Mouse (Mus musculus): ENCODE results near the gene Tat.
"Not testable (repeated sequence)": the region's sequence is repeated elsewhere in the genome, so short reads cannot be mapped to it uniquely, and the experiment has no call there.

Tat gene

DNA sequence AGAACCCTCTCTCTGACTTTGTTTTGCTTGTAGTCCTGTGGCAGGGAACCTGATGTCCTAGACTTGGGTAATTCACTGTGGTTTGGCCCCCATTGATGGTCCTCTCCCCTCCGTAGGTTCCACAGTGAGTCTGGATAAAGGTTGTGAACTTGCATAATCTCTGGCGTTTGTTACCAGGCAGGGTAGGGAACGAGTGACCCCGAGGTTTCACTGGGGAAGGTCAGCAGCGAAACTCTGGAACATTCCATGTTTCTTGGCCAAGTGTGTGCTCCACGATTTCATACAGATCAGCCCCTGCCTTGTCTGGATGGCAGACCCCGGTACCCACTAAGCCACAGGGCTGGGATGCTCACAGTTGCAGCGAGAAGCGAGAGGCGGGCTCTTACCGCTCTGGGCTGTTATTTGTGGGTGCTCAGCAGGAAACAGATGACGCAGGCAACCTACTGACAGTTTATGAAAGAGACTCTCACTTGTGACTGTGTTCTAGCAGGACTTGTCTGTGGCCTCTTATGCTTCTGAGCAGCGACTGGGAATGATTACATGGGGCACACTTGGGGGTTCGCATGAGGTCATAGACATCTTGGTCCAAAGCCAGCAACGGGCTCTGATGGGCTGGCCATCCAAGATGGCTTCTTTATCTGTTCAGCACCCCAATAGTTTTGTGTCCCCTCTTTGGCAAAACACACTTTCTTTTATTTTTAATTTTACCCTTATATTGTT is 7.7 kb upstream of the Tat start:
- DNase-seq (ENCODE audit: low read depth, low spot score): no peak

DNA sequence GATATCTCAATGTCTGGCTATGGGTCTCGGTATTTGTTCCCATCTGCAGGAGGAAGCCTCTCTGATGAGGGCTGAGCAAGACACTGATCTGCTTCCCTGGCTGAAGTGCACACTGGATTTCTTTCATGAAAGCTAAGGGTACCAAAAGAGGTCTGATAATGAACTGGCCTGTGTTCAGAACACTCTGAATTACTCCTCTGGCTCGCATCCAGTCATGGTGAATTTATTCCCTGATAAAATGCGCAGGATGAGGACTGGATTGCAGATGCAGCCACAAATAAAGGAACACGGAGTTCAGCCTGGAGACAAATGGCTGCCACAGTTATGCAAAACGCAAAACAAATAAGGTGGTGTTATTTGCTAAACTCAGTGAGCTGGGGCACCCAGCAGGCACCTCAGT is 6.3 kb upstream of the Tat start:
- no peak for DNase-seq (ENCODE audit: low read depth, low spot score)

DNA sequence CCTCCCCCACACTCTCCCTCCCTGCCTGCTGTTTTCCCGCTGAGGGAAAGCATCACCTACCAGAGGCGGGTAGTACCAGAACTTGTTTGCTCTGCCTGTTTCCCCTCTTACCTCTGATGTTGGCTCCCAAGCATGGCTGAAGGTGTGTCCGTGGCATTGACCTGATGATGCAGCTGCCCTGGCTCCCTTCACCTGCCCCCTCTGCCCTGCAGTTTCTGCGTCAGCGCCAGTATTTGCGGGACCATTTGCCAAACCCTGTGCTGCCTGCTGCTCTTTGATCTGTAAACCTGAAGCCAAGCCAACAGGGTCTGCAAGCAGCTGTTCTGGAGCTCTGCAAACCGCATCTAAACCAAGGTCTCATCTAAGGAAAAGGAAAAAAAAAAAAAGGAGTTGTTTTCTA is 3.9 kb upstream of the Tat start:
- DNase-seq (ENCODE audit: low read depth, low spot score): no peak

DNA sequence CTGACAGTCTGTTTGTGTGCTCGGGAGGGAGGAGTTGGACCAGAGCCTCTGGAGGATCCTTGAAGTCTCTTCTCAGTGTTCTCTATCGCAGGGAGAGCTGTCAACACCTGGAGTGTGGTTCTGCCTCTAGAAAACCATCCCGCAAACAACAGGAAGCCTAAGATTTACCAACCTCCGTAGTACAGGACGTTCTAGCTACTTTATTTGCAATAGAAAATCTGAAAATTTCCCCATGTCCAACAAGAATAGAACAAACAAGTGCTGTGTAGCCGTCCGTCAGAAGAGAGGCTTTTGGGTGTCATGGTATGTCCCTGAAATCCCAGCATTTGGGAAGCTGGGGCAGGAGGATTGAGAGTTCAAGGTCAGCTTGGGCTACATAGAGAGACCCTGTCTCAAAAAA is 2.5 kb upstream of the Tat start:
- no peak for DNase-seq (ENCODE audit: low read depth, low spot score)

DNA sequence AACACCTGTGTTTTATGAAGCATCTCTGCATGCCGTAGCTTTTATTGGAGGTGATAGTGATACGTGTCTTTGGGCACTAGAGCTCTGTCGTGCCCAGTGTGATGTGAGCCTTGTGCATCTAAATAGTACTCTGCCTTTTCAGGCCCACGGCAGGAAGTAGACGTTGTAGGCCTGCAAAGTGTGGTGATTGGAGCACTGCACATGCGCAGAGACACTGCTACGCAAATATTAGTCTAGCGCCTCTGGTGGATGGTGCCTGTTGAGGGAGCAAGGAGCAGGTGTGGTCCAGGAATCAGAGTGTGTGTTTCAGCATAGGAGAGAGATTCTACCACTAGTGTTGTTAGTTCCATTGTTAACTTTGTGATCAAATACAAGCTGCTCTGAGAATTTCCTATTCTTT is 1.1 kb upstream of the Tat start:
- DNase-seq (ENCODE audit: low read depth, low spot score): no peak

DNA sequence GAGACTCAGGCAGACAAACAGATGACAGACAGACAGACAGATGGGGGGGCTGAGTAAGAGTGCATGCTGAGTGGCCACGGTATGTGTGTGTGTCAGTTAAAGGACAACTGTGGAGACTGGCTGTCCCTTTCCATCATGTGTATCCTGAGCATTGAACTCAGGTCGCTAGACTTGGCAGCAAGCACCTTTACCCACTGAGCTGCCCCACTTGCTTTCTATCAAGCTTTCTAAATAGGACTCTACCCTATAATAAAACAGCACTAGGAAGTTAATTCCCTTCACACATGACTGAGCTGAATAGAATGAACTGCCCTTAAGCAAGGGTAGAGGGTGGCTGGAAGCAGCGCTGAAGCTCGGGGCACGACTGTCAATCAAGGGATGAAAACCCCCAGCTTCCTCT is 1.9 kb downstream of the Tat start:
- DNase-seq (ENCODE audit: low read depth, low spot score): no peak

DNA sequence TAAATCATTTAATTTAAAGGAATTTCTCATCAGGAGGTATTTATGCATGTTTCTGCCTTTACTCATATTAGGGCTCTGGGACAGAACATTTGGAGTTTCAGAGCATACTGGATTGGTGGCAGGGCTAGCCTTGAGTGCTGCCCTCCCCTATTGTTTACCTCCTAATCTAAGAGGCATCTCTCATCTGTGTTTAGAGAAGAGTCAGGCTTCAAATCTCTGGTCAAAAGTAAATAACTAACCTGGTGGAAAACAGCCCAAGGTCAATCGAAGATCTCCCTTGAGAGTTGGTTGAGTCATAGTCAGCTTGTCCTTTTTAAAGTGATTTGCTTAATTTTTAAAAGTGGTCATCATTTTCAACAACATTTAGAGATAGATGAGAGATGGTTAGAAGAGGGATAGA is 2.7 kb downstream of the Tat start:
- no peak for DNase-seq (ENCODE audit: low read depth, low spot score)

DNA sequence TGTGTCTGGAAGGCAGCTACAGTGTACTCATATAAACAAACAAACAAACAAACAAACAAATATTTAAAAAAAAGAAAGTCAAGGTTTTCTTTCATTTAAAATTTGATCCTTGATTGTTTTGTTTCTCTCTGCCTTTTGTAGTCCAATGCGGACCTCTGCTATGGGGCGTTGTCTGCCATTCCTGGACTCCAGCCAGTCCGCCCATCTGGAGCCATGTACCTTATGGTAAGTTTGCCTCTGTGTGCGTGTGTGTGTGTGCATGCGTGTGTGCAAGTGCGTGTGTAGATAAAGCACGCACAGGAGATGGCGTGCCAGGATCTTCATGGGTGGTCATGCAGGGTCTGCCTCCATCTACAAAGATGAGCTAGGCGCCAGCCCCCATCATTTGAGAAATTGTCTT is 7.1 kb downstream of the Tat start:
- no peak for DNase-seq (ENCODE audit: low read depth, low spot score)

DNA sequence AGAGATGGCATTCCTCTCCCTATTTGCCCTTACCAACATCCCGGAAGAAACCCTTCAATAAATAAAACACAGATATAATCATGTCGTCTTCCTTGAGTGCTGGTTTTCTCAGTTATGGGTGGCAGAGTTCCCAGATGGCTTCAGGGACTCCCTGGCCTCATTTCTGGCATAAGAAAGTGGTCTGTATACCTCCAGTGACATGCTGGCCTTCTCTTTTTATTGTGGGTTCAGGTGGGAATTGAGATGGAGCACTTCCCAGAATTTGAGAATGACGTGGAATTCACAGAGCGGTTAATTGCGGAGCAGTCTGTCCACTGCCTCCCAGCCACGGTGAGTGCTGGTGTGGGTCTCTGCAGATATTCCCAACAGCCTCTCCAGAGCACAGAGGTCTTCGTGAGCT is 7.8 kb downstream of the Tat start:
- DNase-seq (ENCODE audit: low read depth, low spot score): no peak

DNA sequence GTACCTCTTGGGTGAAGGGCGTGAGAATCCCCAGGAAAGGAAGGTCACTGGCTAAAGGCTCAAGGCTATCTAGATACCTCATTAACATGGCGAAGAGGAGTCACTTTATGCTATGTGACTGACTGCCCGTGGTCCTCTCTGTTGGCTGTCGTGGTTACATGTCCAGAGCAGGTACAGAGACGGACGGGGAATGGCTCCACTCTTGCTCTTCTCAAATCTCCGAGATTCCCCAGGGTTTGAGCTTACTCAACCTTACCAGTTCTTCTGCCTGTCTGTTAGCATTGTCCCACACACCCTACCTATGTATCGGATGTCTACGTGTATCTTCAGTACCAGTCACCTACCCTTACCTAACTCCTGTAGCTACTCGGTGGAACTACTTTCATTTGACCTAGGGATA is 9.7 kb downstream of the Tat start:
- DNase-seq (ENCODE audit: low read depth, low spot score): no peak

DNA sequence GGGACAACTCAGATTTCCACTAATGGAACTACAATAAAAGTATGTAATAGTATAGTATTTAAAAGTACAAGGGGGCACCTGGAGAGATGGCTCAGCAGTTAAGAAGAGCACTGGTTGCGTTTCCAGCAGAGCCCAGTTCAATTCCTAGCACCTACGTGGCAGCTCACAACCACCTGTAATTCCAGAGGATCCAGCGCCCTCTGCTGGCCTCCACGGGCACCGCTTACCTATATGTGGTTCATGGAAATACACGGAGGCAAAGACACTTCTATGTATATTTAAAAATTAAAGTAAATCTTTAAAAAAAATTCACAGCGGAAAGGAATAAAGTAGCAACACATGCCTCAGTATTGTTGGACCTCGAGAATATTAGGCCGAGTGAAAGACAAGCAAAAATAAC is 12.7 kb downstream of the Tat start:
- no peak for DNase-seq (ENCODE audit: low read depth, low spot score)

DNA sequence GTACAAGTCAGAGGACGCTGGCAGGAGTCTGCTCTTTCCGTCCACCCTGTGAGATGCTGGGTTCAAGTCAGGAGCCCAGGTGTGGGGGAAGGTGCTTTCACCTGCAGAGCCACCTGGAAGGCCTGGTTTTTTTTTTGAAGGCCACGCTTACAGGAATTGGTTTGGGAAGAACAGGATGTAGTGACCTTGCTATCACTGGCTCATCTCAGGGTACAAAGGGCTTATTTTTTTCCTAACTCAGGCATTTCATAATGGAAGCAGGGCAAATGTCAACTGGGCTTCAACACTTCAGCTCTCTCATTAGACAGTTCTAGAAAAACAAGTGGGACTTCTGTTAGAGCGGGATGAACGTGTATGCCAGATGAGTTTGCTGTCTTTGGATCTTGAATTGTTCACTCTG is 14.1 kb downstream of the Tat start:
- no peak for DNase-seq (ENCODE audit: low read depth, low spot score)

DNA sequence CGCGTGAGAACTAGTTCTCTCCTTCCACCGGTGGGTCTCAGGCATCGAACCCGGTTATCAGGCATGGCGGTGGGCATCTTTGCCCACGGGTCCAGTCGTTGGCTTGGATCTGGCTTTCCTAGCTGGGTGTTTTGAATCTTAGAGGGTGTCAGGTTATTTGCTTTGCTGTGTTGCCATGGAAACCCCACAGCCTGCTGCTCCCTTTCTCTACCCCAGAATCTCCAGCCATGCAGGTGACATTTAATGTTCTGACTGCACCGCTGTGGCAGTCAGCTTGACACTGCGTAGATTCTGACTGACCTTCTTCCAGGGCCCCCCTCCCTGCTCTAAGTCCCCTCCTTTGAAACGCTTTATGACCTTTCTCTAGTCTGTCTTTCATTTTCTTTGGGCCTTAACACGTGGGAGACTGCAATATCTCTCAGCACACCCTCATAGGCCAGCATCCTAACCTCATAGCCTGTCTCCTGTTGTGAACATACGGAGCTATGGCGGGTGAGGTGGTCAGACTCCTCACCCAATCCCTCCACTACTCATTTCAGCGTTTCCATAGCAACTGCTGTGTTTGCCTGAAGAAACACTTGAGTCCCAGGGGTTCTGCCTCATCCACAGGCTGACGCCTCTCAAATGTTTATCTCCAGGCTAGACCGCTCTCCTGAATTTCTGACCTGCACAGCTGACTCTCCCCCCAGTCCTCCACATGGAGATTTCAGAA is 16.2 kb downstream of the Tat start:
- no peak for DNase-seq (ENCODE audit: low read depth, low spot score)

DNA sequence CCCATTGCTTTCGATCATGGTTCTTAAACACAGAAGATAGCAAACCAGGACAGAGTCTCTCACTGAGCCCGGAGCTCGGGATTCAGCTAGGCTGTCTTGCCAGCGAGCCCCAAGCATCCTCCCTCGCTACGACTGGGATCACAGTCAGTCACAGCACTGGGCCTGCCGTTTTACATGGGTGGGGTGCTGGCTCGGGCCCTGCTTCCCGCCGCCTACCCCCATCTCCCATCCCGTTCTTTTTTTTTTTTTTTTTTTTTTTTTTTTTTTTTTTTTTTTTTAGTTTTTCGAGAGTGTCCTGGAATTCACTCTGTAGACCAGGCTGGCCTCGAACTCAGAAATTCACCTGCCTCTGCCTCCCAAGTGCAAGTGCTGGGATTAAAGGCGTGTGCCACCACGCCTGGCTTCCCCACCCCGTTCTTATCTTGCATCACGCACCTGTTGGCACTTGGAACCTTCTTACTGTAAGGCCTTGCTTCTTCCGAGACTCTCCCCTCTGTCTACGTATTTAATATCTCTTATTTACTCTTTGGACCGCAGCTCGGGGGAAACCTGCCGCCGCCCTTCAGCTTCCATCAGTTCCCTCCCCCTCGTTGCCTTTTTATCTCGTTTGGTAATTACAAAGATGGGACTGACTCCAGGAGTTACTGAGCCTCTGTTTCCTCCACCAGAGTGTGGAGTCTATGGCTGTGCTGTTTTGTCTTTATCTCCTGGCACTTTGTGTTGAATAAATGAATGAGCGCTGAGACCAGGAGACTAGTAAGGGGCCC is 18.2 kb downstream of the Tat start:
- no peak for DNase-seq (ENCODE audit: low read depth, low spot score)

DNA sequence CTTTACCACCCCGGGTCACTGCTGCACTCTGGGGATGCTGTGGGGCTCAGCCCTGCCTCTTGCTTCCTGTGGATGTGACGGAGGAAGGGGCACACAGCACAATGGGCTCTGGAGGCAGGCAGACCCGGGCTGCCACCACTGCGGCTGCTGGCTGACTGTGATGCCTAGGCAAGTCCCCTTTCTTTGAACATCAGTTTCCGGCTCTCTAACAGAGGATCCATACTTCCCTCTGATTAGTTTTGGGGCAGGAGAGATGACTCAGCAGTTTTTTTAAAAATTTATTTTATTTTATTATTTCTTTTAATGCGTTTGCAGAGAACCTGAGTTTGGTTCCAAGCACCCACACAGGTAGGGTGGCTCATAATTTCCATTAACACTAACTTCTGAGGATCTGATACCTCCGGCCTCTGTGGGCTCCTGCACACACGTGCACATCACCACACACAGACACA is 18.8 kb downstream of the Tat start:
- DNase-seq (ENCODE audit: low read depth, low spot score): no peak

DNA sequence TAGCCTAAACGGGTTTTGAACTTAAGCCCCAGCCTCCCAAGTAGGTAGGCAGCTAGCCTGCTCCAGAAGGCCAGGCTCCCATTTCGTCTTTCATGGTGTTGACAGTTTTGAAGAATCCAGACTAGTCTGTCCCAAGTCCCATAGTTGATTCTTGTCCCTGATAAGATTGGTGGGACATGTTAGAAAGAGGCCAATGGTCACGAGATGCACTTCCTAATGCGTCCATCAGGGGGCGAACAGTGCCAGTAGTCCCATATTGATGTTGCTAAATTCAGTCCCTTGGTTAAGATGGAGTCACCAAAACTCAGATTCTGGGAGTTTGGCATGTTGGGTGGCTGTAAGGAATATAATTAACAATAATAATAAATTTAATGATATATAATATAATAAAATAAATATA is 20.6 kb downstream of the Tat start:
- DNase-seq (ENCODE audit: low read depth, low spot score): no peak

DNA sequence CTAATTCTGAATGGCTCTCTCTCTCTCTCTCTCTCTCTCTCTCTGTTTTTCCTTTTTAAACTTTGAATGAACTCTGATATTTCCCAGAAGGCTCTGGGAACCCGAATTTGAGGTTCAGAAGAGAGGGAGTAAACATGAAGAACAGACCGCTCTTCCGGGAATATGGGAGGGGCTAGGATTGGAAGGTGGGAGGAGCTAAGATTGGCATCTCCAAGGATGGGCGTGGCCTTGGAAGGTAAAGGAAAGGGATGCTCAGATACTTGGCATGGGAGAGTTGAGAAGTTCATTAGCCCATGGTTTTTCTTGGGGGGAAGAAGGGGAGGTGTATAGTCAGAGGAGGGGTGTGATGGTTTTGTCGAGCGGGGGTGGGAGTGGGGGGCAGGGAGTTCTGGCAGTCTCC is 31.8 kb downstream of the Tat start:
- no peak for DNase-seq (ENCODE audit: low read depth, low spot score)

DNA sequence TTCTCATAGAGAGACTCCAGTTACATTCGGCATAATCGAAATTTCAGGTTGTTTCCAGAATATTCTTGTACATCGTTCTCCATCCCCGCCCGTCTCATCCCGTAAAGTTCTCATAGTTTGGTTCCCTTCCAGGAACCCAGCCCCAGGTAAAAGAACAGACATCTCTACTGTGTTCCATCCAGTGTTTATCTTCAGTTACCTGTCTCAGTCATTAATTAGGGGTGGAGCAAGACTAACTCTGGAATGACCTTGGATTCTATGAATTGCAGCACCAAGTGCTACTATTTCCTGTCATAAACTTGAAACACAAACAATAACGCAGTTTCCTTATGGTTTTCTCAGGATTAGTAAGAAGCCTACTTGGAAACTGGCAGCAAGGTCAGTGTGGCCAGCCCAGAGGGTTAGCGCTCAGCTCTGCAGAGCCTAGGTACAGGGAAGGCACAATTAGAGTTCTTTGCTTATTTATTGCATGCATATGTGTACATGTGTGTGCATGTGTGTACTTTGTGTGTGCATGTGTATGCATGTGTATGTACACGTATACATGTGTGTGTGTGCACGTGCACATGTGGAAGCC is 32.6 kb downstream of the Tat start:
- no peak for DNase-seq (ENCODE audit: low read depth, low spot score)

DNA sequence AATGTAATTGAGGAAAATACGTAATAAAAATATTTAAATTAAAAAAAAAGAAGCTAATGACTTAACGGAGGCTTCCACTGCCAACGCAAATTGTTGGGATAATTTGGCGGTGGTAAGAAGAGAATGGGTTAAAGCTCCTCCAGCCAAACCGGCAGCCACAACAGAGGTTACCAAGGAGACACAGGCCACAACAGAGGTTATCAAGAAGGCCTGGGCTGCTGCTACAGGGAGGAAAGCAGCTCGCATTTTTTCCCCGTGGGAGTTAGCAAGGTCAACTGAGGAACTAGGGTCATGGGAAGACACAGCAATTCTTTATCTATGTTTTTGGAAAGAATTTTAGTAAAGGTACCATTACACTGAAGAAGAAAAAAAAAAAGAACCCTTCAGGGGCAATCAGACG is 43.5 kb downstream of the Tat start:
- DNase-seq (ENCODE audit: low read depth, low spot score): not testable (repeated sequence)

DNA sequence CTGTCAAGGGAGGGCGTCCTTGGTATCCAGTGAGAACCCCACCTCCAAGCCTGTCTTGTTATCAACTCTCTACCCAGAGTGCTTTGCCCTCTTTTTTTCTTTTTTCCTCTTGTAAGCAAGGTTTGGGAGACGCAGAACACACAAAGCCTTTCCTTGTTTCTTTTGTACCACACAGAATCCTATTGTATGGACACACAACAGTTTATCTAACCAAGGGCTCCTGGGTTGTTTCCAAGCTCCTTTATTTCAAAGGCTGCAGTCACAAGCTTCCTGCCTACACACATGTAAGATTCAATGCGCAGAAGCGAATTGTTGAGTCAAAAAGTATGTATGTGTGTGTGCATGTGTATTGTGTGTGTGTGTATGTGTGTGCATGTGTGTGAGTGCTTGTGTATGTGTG is 44.1 kb downstream of the Tat start:
- no peak for DNase-seq (ENCODE audit: low read depth, low spot score)

DNA sequence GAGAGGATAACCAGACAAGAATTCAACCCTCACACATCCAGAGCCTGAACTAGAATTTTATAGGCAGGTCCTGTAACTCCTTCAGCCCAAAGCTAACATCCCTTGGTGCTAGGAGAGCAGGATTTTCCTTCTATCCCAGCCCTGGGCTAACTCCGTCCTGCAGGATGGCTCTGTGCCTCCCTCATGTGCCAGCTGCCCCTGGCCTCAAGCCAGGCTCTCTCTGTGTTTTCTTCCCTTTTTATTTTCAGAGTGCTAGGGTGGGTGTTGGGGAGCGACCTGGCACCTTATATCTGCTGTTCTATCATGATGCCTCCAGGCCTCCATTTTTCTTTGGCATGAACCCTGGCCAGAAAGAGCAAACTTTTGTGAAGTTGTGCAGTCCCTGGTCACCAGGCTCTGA is 45.9 kb downstream of the Tat start:
- no peak for DNase-seq (ENCODE audit: low read depth, low spot score)

DNA sequence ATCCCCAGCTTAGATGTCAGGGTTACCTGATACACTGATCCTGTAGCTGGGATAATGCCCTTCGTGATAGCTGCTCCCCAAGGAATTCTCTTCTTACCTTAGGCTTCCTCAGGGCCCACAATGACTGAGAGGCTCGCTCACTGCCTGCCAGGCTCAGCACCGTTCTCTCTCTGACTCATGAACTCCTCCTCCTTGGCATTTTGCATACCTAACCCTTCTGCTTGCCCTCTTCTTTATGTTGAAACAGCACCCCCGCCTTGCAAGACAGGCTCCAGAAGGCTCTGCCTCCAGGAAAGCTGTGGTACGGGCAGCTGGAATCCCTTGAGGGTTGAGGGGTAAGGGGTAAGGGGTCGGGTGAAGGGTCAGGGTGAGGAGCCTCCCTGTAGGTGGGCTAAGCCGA is 49.0 kb downstream of the Tat start:
- no peak for DNase-seq (ENCODE audit: low read depth, low spot score)

DNA sequence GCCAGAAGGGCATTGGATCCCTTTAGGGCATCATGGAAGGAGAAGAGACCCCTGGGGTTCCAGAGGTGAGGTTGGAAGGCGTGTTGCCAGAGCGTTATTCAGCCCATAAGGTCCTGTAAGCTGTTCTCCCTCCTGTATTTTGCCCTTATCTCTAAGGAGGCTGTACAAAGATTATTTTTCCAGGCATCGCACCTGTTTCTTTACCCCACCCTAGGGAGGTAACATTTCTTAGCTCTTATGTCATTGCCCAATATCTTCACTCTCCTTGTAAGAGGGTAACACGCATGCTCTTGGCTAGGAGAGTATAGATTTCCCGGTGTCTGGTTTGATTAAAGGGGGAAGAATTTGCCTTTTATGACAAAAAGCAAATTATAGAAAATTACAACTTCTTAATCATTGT is 49.4 kb downstream of the Tat start, which contains the start of gene Chst4:
Chst4 (minus strand) TSS at position 82 of the 400 bp plus-strand sequence.
- no peak for DNase-seq (ENCODE audit: low read depth, low spot score)

Data from embryo, embryonic 11.5 days (tissue).